Mouse (Mus musculus) myocyte (in vitro differentiated cells): ENCODE data around the gene Dglucy.

Experiments
- MAX ChIP-seq: IDR thresholded peaks from one replicate; pipeline ENCODE4 v1.6.1; 2011; ENCODE audit warnings: low read depth, mild to moderate bottlenecking, control low read depth
- MYOG ChIP-seq, 3 experiments: IDR thresholded peaks; one replicate each; pipeline ENCODE4 v1.6.1; 2011; ENCODE audit warnings: control low read depth in 2 of 3, low read depth in 2 of 3, mild to moderate bottlenecking in 2 of 3; ENCODE audit not compliant: insufficient read length in 2 of 3, control insufficient read depth in 1 of 3, insufficient read depth in 1 of 3
- POLR2A ChIP-seq: IDR thresholded peaks from one replicate; pipeline ENCODE4 v1.6.1; 2011; ENCODE audit warnings: low read depth, mild to moderate bottlenecking, control low read depth, moderate library complexity; ENCODE audit not compliant: insufficient read length
- POLR2AphosphoS2 ChIP-seq: IDR thresholded peaks from one replicate; pipeline ENCODE4 v1.6.1; 2011; ENCODE audit warnings: low read depth, control low read depth; ENCODE audit not compliant: insufficient read length
- SRF ChIP-seq: IDR thresholded peaks from one replicate; pipeline ENCODE4 v1.6.1; 2011; ENCODE audit warnings: low read depth; ENCODE audit not compliant: control insufficient read depth, insufficient read length
- TCF12 ChIP-seq: IDR thresholded peaks from one replicate; pipeline ENCODE4 v1.6.1; 2011; ENCODE audit warnings: mild to moderate bottlenecking, control low read depth; ENCODE audit not compliant: poor library complexity, insufficient read depth, severe bottlenecking
- USF1 ChIP-seq: IDR thresholded peaks from one replicate; pipeline ENCODE4 v1.6.1; 2011; ENCODE audit warnings: low read depth, mild to moderate bottlenecking, control low read depth, moderate library complexity

- TF ChIP-seq SRF = no peak
- TF ChIP-seq USF1 = no peak
- no peak for TF ChIP-seq POLR2A
- no peak for TF ChIP-seq POLR2AphosphoS2
- TF ChIP-seq MAX = no peak
- no peak for TF ChIP-seq MYOG (IDR thresholded peaks at IDR 0.05; ENCODE audit: control insufficient read depth in 1 of 3, insufficient read depth in 1 of 3, insufficient read length in 2 of 3, low read depth in 2 of 3)
- no peak for TF ChIP-seq TCF12
Measured at GRCm38 (mm10) chr12:100852370-100852769, 73.5 kb downstream of the Dglucy start.
